Mouse (Mus musculus): ENCODE results near the gene 6030458C11Rik.
A peak's percentile ranks its signal among the peaks of the same experiment; 100 is the strongest.

The 6030458C11Rik gene

GRCm38 (mm10) chr15:12824197-12824952, at the start of gene 6030458C11Rik, which contains the start of gene Drosha:
Gene 6030458C11Rik, minus strand, starts transcription at chr15:12824649.
Gene Drosha, plus strand, starts transcription at chr15:12824815.
- peak; percentile 98 for DNase-seq (ENCODE audit: low spot score)

- DNase-seq (ENCODE audit: low spot score), result no peak
Observed at GRCm38 (mm10) chr15:12867269-12867668, 42.8 kb upstream of the 6030458C11Rik start.

GRCm38 (mm10) chr15:12865595-12866314, 41.3 kb upstream of the 6030458C11Rik start:
- DNase-seq (ENCODE audit: low spot score), result no peak

GRCm38 (mm10) chr15:12863669-12864068, 39.2 kb upstream of the 6030458C11Rik start:
- no peak for DNase-seq (ENCODE audit: low spot score)

DNA sequence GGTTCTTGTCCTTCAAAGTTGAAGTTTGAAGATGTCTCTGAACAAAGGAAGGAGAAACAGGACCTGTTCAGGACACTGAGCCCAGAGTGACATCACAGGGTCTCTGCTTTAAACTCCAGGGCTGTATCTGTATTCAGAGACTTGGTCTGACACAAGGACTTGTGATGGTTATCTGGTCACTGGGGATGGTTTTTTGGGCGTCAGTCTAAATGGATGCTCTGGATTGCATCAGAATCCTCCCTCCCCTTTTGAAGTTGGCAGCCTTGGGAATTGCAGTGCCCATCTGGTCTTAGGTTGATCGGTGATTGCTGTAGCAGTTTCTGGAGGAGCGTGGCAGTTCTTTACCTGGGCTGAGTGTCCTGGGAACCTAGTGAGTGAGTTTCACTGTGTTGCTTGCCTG, 37.6 kb upstream of the 6030458C11Rik start:
- no peak for DNase-seq (ENCODE audit: low spot score)

DNA sequence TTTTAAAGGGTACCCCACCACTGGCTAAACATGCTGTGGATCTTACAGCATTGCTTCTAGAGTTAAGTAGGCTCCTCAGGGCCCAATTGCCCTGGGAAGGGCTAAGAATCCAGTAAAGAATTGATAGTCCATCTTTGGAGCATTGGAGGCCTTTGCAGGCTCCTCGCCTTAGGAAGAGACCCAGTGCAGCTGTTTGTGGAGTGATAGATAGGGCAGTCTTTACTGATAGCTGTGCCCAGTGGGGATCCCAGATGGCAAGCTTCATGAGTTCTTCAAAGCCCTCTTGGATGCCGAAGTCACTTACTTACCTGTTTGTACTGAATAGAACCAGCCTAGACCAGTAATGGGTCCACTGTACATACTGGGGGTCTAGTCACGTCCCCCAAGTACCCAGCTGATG, 34.2 kb upstream of the 6030458C11Rik start:
- DNase-seq (ENCODE audit: low spot score), result no peak

GRCm38 (mm10) chr15:12857840-12858516, 33.5 kb upstream of the 6030458C11Rik start:
- DNase-seq (ENCODE audit: low spot score), result no peak

DNA sequence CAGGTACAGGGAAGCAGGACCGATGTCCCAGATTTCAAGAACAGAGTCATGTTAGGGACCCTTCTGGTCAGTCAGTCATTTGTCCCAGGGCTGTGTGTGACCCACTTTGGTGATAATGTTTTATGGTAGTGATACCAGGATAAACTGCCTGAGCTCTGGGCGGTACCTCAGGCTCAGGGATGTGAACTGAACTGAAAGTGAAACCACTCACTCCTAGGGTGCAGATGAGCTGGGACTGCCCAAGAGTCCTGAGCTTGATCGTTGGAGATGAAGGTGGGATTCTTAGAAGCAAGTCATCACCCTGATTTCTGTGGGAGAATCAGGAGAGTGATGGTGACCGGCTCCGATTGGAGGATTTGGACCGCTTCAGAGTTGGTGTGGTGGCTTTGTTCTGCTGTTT, 32.3 kb upstream of the 6030458C11Rik start:
- no peak for DNase-seq (ENCODE audit: low spot score)

- DNase-seq (ENCODE audit: low spot score), result no peak
Observed at GRCm38 (mm10) chr15:12853471-12853870, 29.0 kb upstream of the 6030458C11Rik start.

DNA sequence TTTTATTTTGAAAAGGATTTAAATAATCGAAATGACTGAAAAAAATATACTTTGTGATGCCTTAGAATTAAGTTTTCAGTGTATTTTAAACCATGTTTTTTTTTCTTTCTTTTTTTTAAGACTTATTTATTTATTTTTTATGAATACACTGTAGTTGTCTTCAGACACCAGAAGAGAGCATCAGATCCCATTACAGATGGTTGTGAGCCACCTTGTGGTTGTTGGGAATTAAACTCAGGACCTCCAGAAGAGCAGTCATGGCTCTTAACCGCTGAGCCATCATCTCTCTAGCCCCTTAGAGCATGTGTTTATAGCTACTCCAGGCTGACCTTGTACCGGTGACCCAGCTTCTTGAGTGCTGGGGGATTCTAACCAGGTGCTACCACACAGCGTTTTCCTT, 24.9 kb upstream of the 6030458C11Rik start:
- no peak for DNase-seq (ENCODE audit: low spot score)

GRCm38 (mm10) chr15:12848196-12848975, 23.9 kb upstream of the 6030458C11Rik start:
- no peak for DNase-seq (ENCODE audit: low spot score)

GRCm38 (mm10) chr15:12842833-12843232, 18.4 kb upstream of the 6030458C11Rik start:
- DNase-seq (ENCODE audit: low spot score), result no peak

DNA sequence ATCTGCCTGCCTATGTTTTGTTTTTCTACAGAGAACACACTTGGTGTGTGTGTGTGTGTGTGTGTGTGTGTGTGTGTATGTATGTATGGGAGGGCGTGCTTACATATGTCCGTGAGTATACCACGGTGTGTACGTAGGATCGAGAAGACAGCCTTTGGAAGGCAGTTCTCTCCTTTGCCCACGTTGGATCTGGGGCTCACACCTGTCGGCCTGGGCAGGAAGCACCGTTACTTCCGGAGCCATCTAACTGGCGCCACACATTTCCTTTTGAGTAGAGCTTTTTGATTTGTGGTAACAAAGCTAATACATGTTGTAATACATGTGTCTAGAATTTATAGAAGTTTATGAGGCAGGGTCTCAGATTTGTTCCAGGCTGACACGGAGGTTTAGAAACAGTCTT, 16.3 kb upstream of the 6030458C11Rik start:
- no peak for DNase-seq (ENCODE audit: low spot score)

GRCm38 (mm10) chr15:12834231-12834630, 9.8 kb upstream of the 6030458C11Rik start:
- no peak for DNase-seq (ENCODE audit: low spot score)

DNA sequence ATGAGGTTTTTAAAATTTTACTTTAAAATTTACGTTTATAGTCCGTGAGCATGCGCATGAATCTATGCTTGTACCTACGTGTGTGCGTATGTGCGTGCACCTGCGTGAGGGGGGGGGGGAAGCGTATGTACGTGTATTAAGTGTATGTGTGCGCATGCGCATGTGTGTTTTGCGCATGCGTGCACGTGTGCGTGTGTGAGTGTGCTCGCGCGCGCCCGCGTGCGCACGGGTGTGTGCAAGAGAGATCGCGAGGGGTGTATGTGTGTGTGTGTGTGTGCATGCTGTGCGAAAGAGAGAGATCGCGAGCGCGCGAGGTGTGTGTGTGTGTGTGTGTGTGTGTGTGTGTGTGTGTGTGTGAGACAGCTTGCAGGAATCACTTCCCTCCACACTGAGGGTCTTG, 8.9 kb upstream of the 6030458C11Rik start:
- DNase-seq (ENCODE audit: low spot score), result no peak

DNA sequence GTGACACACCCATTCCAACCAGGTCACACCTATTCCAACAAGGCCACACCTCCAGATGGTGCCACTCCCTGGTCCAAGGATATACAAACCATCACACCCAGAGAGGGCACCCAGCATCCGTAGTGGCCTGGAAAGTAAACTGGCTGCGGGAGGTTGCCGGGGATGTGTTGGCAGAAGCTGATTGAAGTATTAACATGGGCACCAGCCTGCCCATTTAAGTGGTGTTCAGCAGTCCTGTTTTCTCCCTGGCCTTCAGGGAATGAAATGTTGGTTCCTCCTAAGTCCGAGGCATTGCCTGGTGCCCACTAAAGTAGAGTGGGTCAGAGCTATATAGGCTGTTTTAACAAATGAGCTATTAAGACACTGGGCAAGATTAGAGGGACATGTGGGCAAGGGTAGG, 8.2 kb upstream of the 6030458C11Rik start:
- DNase-seq (ENCODE audit: low spot score), result no peak

- no peak for DNase-seq (ENCODE audit: low spot score)
Observed at GRCm38 (mm10) chr15:12829878-12830277, 5.4 kb upstream of the 6030458C11Rik start.

GRCm38 (mm10) chr15:12825408-12825807, 959 bp upstream of the 6030458C11Rik start:
- DNase-seq (ENCODE audit: low spot score), result no peak

- DNase-seq (ENCODE audit: low spot score), result no peak
Observed at GRCm38 (mm10) chr15:12824965-12825364, 516 bp upstream of the 6030458C11Rik start.

- no peak for DNase-seq (ENCODE audit: low spot score)
Observed at GRCm38 (mm10) chr15:12823455-12824119, 862 bp downstream of the 6030458C11Rik start.

Data from layer of hippocampus, adult 11-12 months (tissue).